8 mouse cellular contexts compared by ENCODE assay signal in genomic region chr15:89170102-89170501, GRCm38 (mm10). TPM values are rescaled to one million over a fixed set of nuclear protein-coding genes. Genes with fewer than 3 reads are reported as not detected.
DNase-seq lines count a peak whose midpoint lies in the region; ATAC-seq and TF ChIP-seq lines count a peak whose summit lies in the region.

No protein-coding gene starts in this region.

- H3K4me2 ChIP-seq in lung, embryonic 14.5 days, result peak overlapping the region; percentile 45; the same call in 1 of the 2 replicates
- no peak overlapping the region for H3K4me2 ChIP-seq in midbrain, embryonic 15.5 days

- peaks cover 39% of the 10 kb centered on the region for H3K4me1 ChIP-seq in kidney, adult 2 months (ENCODE audit: control insufficient read depth, insufficient read depth, low read length)
- H3K4me1 ChIP-seq in lung, embryonic 14.5 days (ENCODE audit: insufficient read depth), result peaks cover 26% of the 10 kb centered on the region
- peaks cover 52% of the 10 kb centered on the region for H3K4me1 ChIP-seq in midbrain, embryonic 15.5 days

- peak; percentile 69 for DNase-seq in cerebellum, adult 9-11 months
- no peak for DNase-seq in cerebellum, adult 8-10 months
- peak; percentile 93 for DNase-seq in kidney, adult 2 months
- DNase-seq in lung, embryonic 14.5 days, result peak; percentile 49
- DNase-seq in spleen, adult 18-20 months, result no peak

- 10% methylated on average over 3 of the region's 3 CpGs for WGBS in kidney, adult 2 months
- 33% methylated on average over 3 of the region's 3 CpGs for WGBS in lung, embryonic 14.5 days
- 63% methylated on average over 3 of the region's 3 CpGs for WGBS in midbrain, embryonic 15.5 days

- H3K36me3 ChIP-seq in kidney, adult 2 months (ENCODE audit: control insufficient read depth, insufficient read depth, low read length), result peaks cover 8% of the 10 kb centered on the region
- H3K36me3 ChIP-seq in lung, embryonic 14.5 days (ENCODE audit: insufficient read depth), result peaks cover 42% of the 10 kb centered on the region
- H3K36me3 ChIP-seq in midbrain, embryonic 15.5 days (replicated peaks), result peaks cover 25% of the 10 kb centered on the region

- TF ChIP-seq CTCF in kidney, adult 2 months (conservative IDR thresholded peaks at IDR 0.05; ENCODE audit: insufficient read depth, insufficient read length, low read depth, low read length), result no peak
- no peak for TF ChIP-seq CTCF in lung, embryonic 14.5 days (IDR thresholded peaks at IDR 0.05; ENCODE audit: low read depth)

- no peak for TF ChIP-seq POLR2A in kidney, adult 2 months (IDR thresholded peaks at IDR 0.05; ENCODE audit: low read depth, low read length)

- peak overlapping the region; percentile 18; the same call in 1 of the 2 replicates for H3K9ac ChIP-seq in lung, embryonic 14.5 days
- no peak overlapping the region for H3K9ac ChIP-seq in midbrain, embryonic 15.5 days

- H3K9me3 ChIP-seq in lung, embryonic 14.5 days (ENCODE audit: low read depth, low read length), result no peaks in the 10 kb centered on the region
- H3K9me3 ChIP-seq in midbrain, embryonic 15.5 days, result no peaks in the 10 kb centered on the region

- no peak overlapping the region for H3K4me3 ChIP-seq in kidney, adult 2 months (ENCODE audit: insufficient read depth, low read depth, low read length)
- H3K4me3 ChIP-seq in lung, embryonic 14.5 days (ENCODE audit: low read depth, low read length), result no peak overlapping the region
- no peak overlapping the region for H3K4me3 ChIP-seq in midbrain, embryonic 15.5 days

- peak; percentile 17; the same call in 1 of the 2 replicates for ATAC-seq in granulocyte monocyte progenitor cell, adult 5-6 weeks (replicated peaks; ENCODE audit: poor library complexity, severe bottlenecking)
- peak; percentile 5; the same call in 1 of the 2 replicates for ATAC-seq in lung, embryonic 14.5 days (ENCODE audit: insufficient read depth)
- no peak for ATAC-seq in monocyte, adult 5-6 weeks (replicated peaks; ENCODE audit: insufficient number of reproducible peaks, low FRiP score, low TSS enrichment, poor library complexity, severe bottlenecking)
- no peak for ATAC-seq in midbrain, embryonic 15.5 days (replicated peaks)

- H3K27ac ChIP-seq in kidney, adult 2 months (ENCODE audit: insufficient read depth, low read depth, low read length), result peak overlapping the region; percentile 81
- H3K27ac ChIP-seq in lung, embryonic 14.5 days (ENCODE audit: low read depth), result peak overlapping the region; percentile 51
- H3K27ac ChIP-seq in midbrain, embryonic 15.5 days, result no peak overlapping the region

- no peaks in the 10 kb centered on the region for H3K27me3 ChIP-seq in kidney, adult 2 months (replicated peaks; ENCODE audit: control insufficient read depth, insufficient read depth, low read length)
- H3K27me3 ChIP-seq in lung, embryonic 14.5 days (ENCODE audit: insufficient read depth, low read length), result no peaks in the 10 kb centered on the region
- H3K27me3 ChIP-seq in midbrain, embryonic 15.5 days (replicated peaks), result no peaks in the 10 kb centered on the region

RNA-seq across cellular contexts. Expression of gene Plxnb2, which starts 10.5 kb away (rescaled TPM):
- total RNA-seq in granulocyte monocyte progenitor cell, adult 5-6 weeks (2014; fragmentation: Nextera tagmentation), result 19.1 and 23.4 TPM in 2 replicates
- total RNA-seq in granulocyte monocyte progenitor cell, adult 5-6 weeks (2017), result 11.0 and 14.7 TPM in 2 replicates
- 288 and 297 TPM in 2 replicates for polyA plus RNA-seq in kidney, adult 2 months (2012; rRNA removed)
- polyA plus RNA-seq in lung, embryonic 14.5 days (2014; fragmentation: Nextera tagmentation; extraction: Ambion mirVana), result 149 and 156 TPM in 2 replicates
- 145 to 153 TPM (median 153 TPM) in 3 replicates for total RNA-seq in monocyte, adult 5-6 weeks (2017)
- 101 and 108 TPM in 2 replicates for polyA plus RNA-seq in midbrain, embryonic 15.5 days (2015; fragmentation: Nextera tagmentation; extraction: Ambion mirVana)

RNA-seq across cellular contexts. Expression of gene Mapk11, which starts 20.7 kb away (rescaled TPM):
- total RNA-seq in granulocyte monocyte progenitor cell, adult 5-6 weeks (2014; fragmentation: Nextera tagmentation), result not detected in 2 replicates
- not detected in 2 replicates for total RNA-seq in granulocyte monocyte progenitor cell, adult 5-6 weeks (2017)
- 6.0 and 7.9 TPM in 2 replicates for polyA plus RNA-seq in kidney, adult 2 months (2012; rRNA removed)
- polyA plus RNA-seq in lung, embryonic 14.5 days (2014; fragmentation: Nextera tagmentation; extraction: Ambion mirVana), result 11.3 and 13.3 TPM in 2 replicates
- 4.5 to 6.6 TPM (median 4.6 TPM) in 3 replicates for total RNA-seq in monocyte, adult 5-6 weeks (2017)
- polyA plus RNA-seq in midbrain, embryonic 15.5 days (2015; fragmentation: Nextera tagmentation; extraction: Ambion mirVana), result 30.8 and 32.5 TPM in 2 replicates

RNA-seq across cellular contexts. Expression of gene Dennd6b, which starts 26.2 kb away (rescaled TPM):
- total RNA-seq in granulocyte monocyte progenitor cell, adult 5-6 weeks (2014; fragmentation: Nextera tagmentation), result 4.3 and 6.1 TPM in 2 replicates
- total RNA-seq in granulocyte monocyte progenitor cell, adult 5-6 weeks (2017), result 2.5 and 4.7 TPM in 2 replicates
- 11.2 and 15.0 TPM in 2 replicates for polyA plus RNA-seq in kidney, adult 2 months (2012; rRNA removed)
- polyA plus RNA-seq in lung, embryonic 14.5 days (2014; fragmentation: Nextera tagmentation; extraction: Ambion mirVana), result 9.2 and 11.0 TPM in 2 replicates
- total RNA-seq in monocyte, adult 5-6 weeks (2017), result 2.1 to 3.1 TPM (median 2.7 TPM) in 3 replicates
- 117 and 123 TPM in 2 replicates for polyA plus RNA-seq in midbrain, embryonic 15.5 days (2015; fragmentation: Nextera tagmentation; extraction: Ambion mirVana)

RNA-seq across cellular contexts. Expression of gene Mapk12, which starts 29.6 kb away (rescaled TPM):
- total RNA-seq in granulocyte monocyte progenitor cell, adult 5-6 weeks (2014; fragmentation: Nextera tagmentation), result not detected in 2 replicates
- total RNA-seq in granulocyte monocyte progenitor cell, adult 5-6 weeks (2017), result 0.93 TPM in 1 of 2 replicates, not detected in the other
- 12.7 and 13.9 TPM in 2 replicates for polyA plus RNA-seq in kidney, adult 2 months (2012; rRNA removed)
- 11.4 and 11.9 TPM in 2 replicates for polyA plus RNA-seq in lung, embryonic 14.5 days (2014; fragmentation: Nextera tagmentation; extraction: Ambion mirVana)
- total RNA-seq in monocyte, adult 5-6 weeks (2017), result 0.39 to 5.8 TPM (median 3.7 TPM) in 3 replicates
- 4.0 and 5.1 TPM in 2 replicates for polyA plus RNA-seq in midbrain, embryonic 15.5 days (2015; fragmentation: Nextera tagmentation; extraction: Ambion mirVana)

RNA-seq across cellular contexts. Expression of gene Ppp6r2, which starts 41.3 kb away (rescaled TPM):
- total RNA-seq in granulocyte monocyte progenitor cell, adult 5-6 weeks (2014; fragmentation: Nextera tagmentation), result 9.2 and 10.5 TPM in 2 replicates
- 5.8 and 6.4 TPM in 2 replicates for total RNA-seq in granulocyte monocyte progenitor cell, adult 5-6 weeks (2017)
- 85.0 and 148 TPM in 2 replicates for polyA plus RNA-seq in kidney, adult 2 months (2012; rRNA removed)
- 25.6 and 27.8 TPM in 2 replicates for polyA plus RNA-seq in lung, embryonic 14.5 days (2014; fragmentation: Nextera tagmentation; extraction: Ambion mirVana)
- total RNA-seq in monocyte, adult 5-6 weeks (2017), result 16.8 to 32.5 TPM (median 19.4 TPM) in 3 replicates
- 83.2 and 89.8 TPM in 2 replicates for polyA plus RNA-seq in midbrain, embryonic 15.5 days (2015; fragmentation: Nextera tagmentation; extraction: Ambion mirVana)

Comparison
In these comparisons a context has a peak if more than half of its experiments do, and no peak if none do; other contexts are left out.
1. DNase-seq: peak in cerebellum, adult 9-11 months (single experiment), kidney, adult 2 months (single experiment) and lung, embryonic 14.5 days (single experiment); none in cerebellum, adult 8-10 months (single experiment) and spleen, adult 18-20 months (0 of 2).
2. ATAC-seq: peak in granulocyte monocyte progenitor cell, adult 5-6 weeks (single experiment) and lung, embryonic 14.5 days (single experiment); none in monocyte, adult 5-6 weeks (single experiment) and midbrain, embryonic 15.5 days (single experiment).